Mouse (Mus musculus) adipocyte (in vitro differentiated cells): ENCODE results near the gene Hist1h2bh.

Source experiments
- DNase-seq: peaks from one replicate; pipeline ENCODE4 v3.0.0-alpha.2; 2016; ENCODE audit warnings: low spot score

The Hist1h2bh gene

DNA sequence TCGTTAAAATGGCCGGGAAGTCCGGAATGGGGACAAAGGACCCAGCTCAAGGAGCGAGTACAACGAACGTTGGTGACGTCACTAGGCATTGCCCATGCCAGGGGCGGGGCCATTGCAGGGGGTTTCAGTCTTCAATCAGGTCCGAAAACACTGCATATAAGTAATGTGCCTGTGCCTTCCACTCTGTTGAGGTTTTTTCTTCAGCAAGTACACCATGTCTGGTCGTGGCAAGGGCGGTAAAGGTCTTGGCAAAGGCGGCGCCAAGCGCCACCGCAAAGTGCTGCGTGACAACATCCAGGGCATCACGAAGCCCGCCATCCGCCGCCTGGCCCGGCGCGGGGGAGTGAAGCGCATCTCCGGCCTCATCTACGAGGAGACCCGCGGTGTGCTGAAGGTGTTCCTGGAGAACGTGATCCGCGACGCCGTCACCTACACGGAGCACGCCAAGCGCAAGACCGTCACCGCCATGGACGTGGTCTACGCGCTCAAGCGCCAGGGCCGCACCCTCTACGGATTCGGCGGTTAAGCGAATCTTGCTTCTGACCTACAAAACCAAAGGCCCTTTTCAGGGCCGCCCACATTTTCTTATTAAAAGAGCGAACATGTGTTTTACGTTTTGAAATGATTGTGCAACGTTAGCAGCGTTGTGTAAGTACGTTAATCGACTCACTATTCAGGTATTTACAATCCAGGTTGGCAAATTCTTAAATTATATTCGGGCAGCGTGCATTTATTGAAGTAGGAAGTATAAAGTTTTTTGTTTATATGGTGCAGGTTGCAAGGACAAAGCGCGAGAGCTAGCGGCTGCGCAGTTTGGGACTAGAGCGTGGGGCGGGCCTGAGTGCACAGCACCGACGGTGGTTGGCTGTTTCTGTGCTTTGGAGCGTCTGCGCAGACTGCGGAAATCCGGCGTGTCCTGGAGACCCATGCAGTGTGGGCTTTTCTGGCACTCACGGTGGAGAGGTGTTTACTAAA is 12.0 kb downstream of the Hist1h2bh start, which contains the start of gene Hist1h4h:
Hist1h4h (plus strand) TSS at position 150 of the 975 bp plus-strand sequence.
- DNase-seq, result peak; percentile 97

DNA sequence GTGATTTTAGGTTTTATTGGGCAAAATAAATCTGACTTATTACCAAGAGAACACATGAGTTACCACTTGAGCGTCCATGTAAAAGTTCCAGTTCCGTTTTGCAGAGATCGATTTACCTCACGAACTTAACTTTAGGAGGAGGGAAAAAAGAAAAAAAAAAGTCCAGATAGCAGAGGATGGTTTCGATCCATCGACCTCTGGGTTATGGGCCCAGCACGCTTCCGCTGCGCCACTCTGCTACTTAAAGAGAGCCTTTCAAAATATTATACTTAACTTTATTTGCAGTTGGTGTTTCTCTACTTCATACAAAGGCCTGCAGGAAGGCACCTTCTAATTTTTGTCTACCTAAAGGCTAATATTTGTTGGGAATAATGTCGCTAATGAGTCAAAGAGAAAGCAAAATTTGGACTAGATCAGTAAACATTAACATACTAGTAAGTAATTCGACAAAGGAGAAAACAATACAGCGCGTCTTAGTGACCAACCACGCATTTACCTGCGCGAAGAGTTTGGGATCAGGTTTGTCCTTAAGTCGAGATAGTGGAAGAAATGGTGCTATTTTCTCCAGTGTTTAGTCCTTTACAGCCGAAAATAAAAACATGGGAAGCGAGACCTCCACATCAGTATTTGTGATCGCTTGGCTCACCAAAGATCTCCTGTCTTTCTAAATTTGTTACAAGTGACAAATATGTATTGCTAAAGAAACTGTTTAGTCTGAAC is 12.9 kb downstream of the Hist1h2bh start:
- DNase-seq, result peak; percentile 73

DNA sequence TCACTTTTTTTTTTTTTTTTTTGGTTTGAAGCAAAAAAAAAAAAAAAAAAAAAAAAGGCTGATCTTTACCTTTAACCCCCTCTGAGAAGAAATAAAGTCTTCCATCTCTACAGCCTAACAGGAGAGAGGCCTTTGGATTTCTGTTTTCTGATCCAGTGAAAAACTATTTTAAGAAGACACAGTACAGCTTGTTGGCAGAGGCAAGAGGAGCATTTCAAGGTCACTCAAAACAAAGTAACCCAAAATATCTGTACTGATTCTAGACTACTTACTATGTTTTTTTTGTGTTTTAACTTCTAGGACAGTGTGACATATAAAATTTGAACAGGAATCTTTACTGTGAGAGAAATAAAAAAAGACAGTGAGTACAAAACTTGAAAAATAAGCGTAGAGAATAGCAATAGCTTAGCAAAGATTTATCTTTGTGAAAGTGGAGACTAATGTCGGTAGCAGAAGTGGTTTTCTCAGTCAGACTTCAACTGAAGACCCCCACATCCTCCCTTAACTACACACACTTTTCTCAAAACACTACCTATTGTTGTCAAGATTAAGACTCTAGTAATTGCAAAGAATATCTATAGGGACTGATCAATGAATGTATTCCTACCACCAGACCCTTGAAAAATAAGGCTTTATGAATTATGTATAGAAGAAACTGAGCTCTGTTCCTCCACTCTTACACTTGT is 13.6 kb downstream of the Hist1h2bh start:
- DNase-seq, result no peak

DNA sequence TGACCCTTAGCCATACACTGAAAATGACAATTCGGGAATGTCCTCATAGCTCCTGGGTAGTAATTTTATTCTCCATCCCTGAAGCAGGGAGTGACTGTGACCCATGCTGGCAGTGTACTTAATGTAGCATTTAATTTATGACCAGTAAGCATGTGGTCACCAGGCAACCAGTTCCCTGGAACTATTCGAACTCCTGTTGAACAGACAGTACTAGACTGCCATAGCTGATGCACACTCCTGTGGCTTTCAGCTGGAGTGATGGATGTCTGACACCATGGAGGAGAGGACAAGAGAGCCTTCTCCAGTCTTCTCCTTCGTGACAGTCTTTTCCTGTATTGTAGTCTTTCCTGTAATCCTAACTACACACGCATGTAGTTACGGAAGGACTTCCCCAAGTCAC is 14.2 kb downstream of the Hist1h2bh start:
- no peak for DNase-seq

DNA sequence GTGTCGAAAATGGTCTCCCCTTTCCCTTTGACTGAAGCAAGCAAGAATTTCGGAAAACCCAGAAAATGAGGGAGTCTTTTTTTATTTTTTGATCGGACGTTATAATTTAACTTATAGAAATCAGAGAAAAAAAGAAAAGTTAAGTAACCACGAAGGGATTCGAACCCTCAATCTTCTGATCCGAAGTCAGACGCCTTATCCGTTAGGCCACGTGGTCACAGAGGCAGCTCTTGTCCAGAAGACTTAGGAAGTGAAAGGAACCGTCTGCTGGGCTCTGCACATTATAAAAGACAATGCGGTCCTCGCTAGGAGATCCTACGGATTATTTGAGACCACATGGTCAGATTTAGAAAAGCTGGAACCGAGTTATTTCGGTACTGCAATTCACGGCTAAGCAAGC is 16.9 kb downstream of the Hist1h2bh start:
- DNase-seq, result peak; percentile 86

DNA sequence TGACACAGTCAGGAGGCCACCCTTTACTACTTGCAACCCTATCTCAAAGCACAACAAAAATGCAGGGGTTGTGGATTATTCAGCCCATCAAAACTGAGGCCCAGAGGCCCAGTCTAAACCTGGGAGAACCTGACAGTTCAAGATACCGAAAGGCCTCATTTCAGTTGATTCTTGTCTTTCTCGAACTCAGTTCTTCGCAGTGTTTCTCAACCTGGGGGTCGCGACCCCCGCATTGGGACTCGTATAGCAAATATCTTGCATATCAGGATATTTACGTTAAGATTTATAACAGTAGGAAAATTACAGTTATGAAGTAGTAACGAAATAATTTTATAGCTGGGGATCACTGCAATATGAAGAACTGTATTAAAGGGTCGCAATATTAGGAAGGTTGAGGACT is 17.3 kb downstream of the Hist1h2bh start:
- no peak for DNase-seq

DNA sequence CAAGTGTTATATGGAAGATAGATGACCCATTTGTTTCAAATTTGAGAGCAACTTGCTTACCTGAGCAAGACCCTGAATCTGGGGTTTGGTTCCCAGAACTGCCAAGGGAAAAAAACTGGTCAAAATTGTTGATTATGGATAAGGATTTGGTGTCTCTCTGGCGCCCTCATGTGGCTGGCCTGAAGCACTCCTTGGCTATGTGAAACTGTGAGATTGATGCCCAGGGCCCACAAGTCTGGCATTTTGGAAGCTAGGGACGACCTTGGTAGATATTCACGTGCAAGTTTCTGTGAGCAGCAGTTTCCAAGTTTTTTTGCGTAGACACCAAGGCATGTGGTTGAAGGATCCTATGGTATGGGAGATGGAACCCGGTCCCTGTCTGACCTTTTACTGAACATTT is 18.5 kb downstream of the Hist1h2bh start:
- DNase-seq, result peak; percentile 86

DNA sequence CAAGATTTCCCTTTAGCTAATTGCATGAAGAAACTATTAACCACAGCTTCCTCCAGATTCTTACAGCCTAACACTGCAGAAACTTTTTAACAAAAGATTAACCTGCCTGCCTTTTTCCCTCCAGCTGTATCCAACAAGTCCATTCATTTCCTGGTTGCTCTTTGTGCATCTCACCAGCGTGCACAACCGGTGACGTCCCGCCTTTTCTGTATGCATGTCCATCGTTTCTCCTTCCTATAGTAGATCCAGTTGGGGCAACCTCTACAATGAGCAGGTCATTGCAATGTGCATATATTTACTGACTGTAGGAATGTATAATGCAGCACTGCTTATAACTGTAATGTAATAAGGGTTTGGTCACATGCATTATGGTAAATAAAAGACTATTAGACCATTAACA is 19.2 kb downstream of the Hist1h2bh start:
- DNase-seq, result no peak

DNA sequence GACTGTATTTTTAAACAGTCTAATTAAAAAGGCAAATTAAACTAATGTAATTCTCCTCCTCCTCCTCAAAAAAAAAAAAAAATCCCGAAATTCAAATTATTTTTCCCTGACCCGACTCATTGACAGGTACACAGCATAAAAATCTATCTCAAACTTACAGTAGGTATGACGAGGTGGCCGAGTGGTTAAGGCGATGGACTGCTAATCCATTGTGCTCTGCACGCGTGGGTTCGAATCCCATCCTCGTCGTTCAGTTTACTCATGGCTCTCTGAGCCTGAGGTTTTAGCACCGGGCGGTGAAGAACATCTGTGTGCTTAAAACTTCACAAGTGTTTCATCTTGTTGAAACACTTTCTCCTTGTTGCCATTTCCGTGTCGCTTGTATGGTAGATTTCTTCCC is 21.5 kb downstream of the Hist1h2bh start:
- peak; percentile 66 for DNase-seq

DNA sequence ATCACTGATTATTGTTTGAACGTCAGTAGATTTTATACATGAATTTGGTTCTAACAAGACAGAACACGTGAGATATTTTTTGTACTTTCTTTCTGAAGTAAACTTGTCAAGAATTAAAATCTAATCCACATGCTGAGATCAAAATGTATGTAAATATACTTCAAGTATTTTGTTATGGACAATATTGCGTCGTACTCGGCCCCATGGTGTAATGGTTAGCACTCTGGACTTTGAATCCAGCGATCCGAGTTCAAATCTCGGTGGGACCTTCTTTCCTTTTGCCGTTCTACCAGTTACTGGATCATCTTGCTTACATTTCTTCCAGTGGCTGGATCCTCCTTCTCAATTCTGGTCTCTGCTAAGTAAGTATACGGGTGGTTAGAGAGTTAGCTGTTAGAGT is 23.8 kb downstream of the Hist1h2bh start:
- DNase-seq, result peak; percentile 83

DNA sequence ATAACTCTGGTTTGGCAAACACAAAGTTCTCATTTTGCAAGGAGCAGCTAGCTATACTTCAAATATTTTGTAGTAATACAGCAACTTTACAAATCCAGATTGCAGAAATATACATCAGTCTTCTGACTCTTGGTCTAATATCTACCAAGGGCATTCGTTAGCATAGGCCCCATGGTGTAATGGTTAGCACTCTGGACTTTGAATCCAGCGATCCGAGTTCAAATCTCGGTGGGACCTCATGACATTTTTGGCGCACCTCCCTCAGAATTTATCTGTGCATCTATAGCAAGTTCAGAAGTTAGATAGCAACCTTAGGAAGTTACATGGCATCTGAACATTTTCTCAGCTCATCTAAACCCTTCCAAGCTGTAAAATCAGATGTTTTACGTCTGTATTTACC is 24.3 kb downstream of the Hist1h2bh start:
- peak; percentile 88 for DNase-seq

DNA sequence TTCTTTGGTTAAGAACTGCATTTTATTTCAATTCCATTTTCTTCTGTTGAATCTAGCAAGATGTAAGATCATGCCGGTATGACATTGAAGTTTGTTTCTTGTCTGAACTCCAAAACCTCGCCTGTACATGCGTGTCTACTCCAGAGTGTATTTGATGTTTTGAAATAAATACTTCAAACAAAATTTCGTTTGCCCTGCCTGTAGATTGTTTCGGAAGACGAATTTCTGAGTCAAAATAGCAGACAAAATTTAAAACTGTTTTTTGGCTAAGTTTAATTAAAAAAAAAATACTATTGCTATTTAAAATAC is 24.9 kb downstream of the Hist1h2bh start:
- DNase-seq, result no peak

DNA sequence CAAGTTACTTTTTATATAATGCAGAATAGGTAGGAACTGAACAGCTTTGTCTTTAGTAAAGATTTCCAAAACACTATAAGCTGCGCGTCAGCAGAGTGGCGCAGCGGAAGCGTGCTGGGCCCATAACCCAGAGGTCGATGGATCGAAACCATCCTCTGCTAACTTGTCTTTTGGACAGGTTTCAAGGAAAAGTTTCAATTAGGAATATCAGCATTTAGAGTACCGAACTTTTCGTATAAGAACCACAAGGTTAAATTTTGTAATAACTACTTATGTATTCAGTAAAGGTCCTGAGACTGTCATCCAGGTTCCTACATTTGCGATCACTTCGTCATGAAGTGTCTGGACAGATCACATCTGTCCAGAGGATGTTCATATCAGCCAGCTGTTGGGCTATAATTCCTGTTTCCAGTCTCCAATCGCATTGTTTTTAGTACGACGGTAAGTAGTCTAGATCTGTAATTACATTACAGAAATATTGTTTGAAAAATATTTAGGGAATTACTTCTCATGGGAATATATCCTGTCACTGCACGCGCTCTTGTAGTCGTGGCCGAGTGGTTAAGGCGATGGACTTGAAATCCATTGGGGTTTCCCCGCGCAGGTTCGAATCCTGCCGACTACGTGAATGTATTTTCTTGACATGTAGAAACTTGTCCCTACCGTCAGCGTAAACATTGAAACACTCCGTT is 25.4 kb downstream of the Hist1h2bh start:
- DNase-seq, result peak; percentile 86

DNA sequence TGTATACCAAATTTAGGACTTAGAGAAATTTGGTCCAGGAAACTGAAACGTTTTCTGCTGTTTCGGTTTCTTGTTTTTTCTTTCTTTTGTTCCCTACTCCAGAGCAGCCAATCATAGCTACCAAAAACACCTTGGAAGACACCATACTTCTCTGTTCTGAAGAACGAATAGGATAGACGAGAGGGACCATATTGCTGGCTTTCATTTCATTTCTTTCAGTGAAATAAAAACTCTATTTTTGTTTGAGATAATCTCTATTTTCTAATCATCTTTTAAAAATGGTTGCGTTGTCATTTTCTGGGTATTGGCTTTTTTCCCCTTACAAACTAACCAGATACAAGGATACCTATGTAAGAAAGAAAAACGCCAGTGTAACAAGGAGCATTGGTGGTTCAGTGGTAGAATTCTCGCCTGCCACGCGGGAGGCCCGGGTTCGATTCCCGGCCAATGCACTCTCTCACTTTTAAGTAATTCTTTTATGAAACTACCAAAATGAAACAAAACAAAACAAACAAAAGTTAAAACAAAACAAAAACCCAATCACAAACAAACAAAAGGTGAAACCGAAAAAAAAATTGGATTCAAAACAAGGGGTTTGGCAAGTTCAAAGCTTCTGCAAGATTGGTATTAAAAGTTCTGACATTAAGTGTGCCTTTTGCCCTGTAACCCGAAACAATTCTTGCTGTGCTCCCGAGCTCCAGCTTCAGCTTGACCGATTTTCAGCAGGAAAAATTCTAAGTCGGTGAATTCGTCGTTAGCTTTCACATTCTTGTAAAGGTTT is 26.2 kb downstream of the Hist1h2bh start:
- peak; percentile 80 for DNase-seq

DNA sequence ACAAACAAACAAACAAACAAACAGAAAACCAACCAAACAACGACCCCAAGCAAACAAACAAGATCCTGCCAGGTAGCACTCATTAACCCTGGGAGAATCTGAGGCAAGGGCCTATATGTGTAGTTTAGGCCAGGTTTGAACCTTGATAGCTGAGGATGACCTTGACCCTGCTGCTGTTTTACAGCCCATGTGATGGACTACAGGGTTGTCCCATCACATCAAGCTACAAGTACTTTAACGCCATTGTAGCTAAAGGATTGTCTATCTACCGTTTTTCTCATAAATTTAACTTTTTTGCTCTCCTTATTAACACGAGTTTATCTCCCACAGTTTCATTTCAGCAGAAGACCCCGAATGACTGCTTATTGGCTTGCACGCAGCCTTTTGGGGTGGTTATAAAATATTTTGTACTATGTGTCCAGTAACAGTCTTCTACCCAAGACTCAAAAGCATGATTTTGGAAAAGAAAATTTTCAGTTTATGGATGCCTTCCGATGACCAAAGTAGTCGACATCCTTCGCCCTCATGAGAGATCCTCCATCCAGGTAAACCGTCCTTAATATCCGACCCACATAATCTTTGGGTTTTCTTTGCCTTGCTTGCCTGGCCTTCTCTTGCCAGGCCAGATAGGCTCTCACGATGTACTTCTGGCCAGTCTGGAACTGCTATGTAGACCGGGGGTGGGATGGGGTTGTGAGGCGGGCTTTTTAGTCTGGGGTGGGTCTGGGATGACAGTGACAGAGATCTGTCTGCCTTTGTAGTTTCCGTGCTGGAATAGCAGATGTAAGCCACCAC is 27.2 kb downstream of the Hist1h2bh start:
- no peak for DNase-seq

DNA sequence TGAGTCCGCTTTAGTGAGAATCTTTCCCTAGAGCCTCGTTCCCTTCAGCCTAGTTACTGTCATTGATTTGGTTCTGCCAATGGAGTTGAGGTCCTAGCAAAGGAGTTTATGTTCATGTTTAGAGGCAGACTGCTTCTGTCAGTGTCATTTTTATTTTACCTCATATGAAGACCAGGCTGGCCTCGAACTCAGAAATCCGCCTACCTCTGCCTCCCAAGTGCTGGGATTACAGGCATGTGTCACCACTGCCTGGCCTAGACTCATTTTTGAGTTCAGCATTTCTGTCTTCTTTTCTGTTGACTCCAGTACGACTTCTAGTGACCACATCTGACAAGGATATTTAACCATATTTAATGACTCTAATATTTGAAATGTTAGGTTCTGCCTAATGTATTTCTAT is 27.9 kb downstream of the Hist1h2bh start:
- DNase-seq, result no peak

DNA sequence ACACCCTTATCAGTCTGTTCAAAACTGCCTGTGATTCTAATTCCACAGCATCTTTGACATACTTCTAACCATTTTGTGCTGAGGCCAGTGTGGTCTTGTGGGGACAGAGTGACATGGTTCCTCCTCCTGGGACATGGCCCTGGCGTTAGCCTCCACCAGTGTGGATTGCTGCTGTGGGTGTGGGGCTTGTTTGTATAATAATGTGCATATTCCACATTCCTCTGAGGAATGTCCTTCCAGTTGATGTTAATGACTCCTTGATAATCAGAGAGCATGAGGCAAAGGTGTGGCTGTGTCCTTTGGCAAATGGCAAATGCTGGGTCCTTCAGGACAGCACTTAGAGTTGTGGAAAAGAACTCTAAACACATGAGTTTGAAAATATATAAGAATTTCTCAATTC is 29.7 kb downstream of the Hist1h2bh start:
- no peak for DNase-seq

DNA sequence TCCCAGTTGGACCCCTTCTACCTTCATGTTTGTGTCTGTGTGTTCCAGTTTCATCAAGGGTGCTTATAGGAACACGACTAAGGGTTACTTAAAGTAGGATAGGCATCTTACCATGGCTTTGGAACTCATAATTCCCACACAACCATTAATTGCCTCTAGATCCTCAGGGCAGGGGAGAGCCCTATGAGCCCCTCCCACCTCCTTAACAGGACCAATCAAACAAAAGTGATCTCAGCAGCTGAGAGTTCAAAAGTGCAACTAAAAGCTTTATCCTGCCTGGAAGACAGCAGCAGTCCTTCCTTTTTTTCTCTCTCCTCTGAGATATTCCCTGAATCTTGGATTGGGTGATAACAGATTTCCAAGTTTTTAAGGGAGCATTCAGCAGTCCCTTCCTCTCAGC is 33.1 kb downstream of the Hist1h2bh start:
- DNase-seq, result no peak

DNA sequence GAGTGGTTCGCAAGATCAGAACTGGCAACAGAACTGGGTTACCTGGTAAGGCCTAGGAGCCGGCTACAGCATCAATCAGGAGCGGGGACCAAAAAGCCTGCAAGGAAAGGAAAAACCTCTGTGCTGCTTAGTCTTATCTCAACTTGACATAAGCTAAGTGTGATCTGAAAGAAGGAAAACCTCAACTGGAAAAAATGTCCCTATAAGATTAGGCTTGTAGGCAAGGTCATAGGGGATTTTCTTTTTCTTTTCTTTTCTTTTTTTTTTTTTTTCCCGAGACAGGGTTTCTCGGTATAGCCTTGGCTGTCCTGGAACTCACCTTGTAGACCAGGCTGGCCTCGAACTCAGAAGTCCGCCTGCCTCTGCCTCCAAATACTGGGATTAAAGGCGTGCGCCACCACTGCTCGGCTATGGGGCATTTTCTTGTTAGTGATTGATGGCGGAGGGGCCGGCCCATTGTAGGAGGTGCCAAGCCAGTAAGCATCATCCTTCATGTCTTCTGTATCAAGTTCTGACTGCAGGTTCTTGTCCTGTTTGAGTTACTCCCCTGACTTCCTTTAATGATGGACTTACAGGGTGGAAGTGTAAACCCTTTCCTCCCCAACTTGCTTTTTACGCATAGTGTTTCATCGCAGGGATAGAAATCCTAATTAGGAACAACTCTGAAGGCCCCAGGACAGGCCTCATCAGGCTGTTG is 36.2 kb downstream of the Hist1h2bh start:
- DNase-seq, result no peak

DNA sequence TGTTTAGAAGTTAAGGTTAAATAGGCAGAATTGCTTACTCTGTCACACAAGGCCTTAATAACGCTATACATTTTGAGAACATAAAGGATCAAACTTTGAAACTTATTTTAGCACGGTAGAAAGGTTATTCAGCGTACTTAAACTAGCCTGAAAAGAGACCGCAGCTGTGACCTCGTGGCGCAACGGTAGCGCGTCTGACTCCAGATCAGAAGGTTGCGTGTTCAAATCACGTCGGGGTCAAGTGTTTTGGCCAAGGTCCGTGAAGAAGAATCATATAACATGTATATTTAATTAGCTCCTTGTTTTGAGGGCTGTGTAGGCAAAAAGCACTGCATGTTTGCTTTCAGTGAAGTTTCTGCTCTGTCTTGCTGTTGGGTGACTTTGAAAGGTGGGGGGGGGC is 36.8 kb downstream of the Hist1h2bh start:
- DNase-seq, result peak; percentile 59
